Mouse (Mus musculus): ENCODE data around the gene Grin2b. TPM values are rescaled to one million over a fixed set of nuclear protein-coding genes. Genes with fewer than 3 reads are reported as not detected.

The Grin2b gene
- polyA plus RNA-seq, 1 experiment from 2014 or later = 9.5 TPM

DNA sequence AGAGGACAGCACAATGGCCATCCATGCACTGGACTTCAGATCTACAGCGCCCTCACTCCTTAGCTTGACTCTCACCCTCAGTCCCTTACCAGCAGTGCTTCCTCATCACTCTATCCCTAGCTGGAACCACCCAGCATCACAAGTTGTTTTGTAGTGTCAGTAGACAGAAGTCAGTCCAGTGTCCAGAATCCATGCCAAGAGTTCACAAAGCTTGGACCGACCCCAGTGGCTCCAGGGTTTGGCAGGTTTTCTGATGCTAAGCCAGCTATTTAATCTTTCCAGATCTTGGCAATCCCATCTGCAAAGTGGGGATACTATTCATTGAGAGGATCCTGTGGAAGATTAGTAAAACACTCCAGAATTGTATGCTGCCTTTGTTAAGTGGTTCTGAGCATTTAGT is 355.9 kb downstream of the Grin2b start:
- no peak for ATAC-seq (ENCODE audit: low FRiP score)
- WGBS = 86% methylated on average over 2 of the region's 2 CpGs
- Histone ChIP-seq H3K27me3 (no peaks in the 10 kb centered on the region), H3K4me1 (no peaks in the 10 kb centered on the region), H3K36me3 (replicated peaks) (no peaks in the 10 kb centered on the region), H3K9ac (no peak overlapping the region), H3K4me3 (replicated peaks) (no peak overlapping the region), H3K27ac (no peak overlapping the region), H3K4me2 (no peak overlapping the region), H3K9me3 (no peaks in the 10 kb centered on the region)

DNA sequence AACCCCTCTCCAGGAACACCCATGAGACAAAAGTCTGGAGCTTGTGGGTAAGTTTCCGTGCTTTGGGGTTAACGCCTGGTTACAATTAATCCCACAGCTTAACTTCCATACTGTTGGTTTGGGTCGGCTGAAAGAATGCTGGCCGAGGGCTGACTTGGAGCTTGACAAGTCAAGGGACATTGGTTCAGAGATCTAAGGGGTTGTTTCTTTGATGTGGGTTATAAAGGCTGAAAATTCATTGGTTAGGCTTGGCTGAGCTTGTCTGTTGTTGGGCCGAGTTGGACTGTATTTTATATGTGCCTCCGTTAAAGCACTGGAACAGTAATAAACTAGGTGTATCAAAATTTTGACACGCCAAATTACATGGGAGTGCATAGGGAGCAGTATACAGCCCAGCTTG is 359.6 kb downstream of the Grin2b start:
- no peak overlapping the region for H3K27ac ChIP-seq
- H3K4me2 ChIP-seq = no peak overlapping the region
- no peaks in the 10 kb centered on the region for H3K27me3 ChIP-seq
- H3K9me3 ChIP-seq = no peaks in the 10 kb centered on the region
- ATAC-seq (ENCODE audit: low FRiP score) = no peak
- H3K9ac ChIP-seq = no peak overlapping the region
- WGBS = 74% methylated on average over 7 of the region's 7 CpGs
- no peaks in the 10 kb centered on the region for H3K36me3 ChIP-seq (replicated peaks)
- H3K4me3 ChIP-seq (replicated peaks) = no peak overlapping the region
- no peaks in the 10 kb centered on the region for H3K4me1 ChIP-seq

- no peaks in the 10 kb centered on the region for H3K4me1 ChIP-seq
- WGBS = 62% methylated on average over 9 of the region's 9 CpGs
- ATAC-seq (ENCODE audit: low FRiP score) = no peak
- H3K27ac ChIP-seq = no peak overlapping the region
- no peaks in the 10 kb centered on the region for H3K36me3 ChIP-seq (replicated peaks)
- no peak overlapping the region for H3K4me3 ChIP-seq (replicated peaks)
- H3K9me3 ChIP-seq = no peaks in the 10 kb centered on the region
- no peaks in the 10 kb centered on the region for H3K27me3 ChIP-seq
- no peak overlapping the region for H3K4me2 ChIP-seq
- no peak overlapping the region for H3K9ac ChIP-seq
These were observed 367.9 kb downstream of the Grin2b start for GRCm38 (mm10) chr6:135805436-135805835.

GRCm38 (mm10) chr6:135799949-135800348 is 373.4 kb downstream of the Grin2b start:
- no peak for ATAC-seq (ENCODE audit: low FRiP score)
- Histone ChIP-seq H3K4me3 (replicated peaks) (no peak overlapping the region), H3K9me3 (no peaks in the 10 kb centered on the region), H3K27ac (no peak overlapping the region), H3K4me2 (no peak overlapping the region), H3K9ac (no peak overlapping the region), H3K36me3 (replicated peaks) (no peaks in the 10 kb centered on the region), H3K27me3 (peaks cover 8% of the 10 kb centered on the region), H3K4me1 (no peaks in the 10 kb centered on the region)
- 87% methylated on average over 8 of the region's 8 CpGs for WGBS

DNA sequence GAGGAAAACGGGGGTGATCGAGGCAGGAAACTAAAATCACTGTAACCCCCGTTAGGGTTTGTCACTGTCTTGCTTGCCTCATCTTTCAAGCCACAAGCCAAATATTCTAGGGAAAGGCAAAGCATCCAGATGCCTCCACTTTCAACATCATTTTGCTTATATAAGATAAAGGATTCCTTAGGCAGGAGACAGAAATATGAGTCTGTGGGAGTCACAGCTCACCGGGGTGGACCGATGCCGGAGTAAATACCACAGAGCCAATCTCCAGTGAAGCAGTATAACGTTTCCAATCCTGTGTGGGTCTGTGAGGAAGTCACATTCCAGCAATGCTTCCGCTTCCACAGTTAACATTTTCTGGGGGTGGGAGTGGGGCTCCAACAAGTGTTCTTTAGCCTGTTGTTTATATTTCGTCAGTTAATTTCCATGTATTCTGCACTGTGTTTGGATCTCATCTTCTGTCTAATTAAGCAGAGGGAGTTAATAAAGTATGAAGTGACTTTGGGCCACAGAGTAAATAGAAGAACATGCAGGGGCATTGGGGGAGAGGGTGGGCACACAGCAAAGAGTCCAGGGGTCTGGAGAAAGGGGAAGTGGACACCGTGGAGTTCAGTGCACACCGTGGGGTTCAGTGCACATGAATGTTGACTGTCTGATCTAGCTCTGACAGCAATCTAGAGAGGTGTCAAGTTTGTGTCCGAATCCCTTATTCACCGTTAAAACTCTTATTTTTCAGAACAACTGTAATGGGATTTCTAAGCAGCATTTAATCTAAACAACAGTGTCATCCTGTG is 374.9 kb downstream of the Grin2b start:
- no peaks in the 10 kb centered on the region for H3K4me1 ChIP-seq
- no peaks in the 10 kb centered on the region for H3K9me3 ChIP-seq
- no peak overlapping the region for H3K27ac ChIP-seq
- no peak overlapping the region for H3K9ac ChIP-seq
- 84% methylated on average over 13 of the region's 13 CpGs for WGBS
- peaks cover 14% of the 10 kb centered on the region for H3K27me3 ChIP-seq
- H3K4me3 ChIP-seq (replicated peaks) = no peak overlapping the region
- no peak for ATAC-seq (ENCODE audit: low FRiP score)
- no peak overlapping the region for H3K4me2 ChIP-seq
- no peaks in the 10 kb centered on the region for H3K36me3 ChIP-seq (replicated peaks)

GRCm38 (mm10) chr6:135797371-135798033 is 375.8 kb downstream of the Grin2b start:
- H3K36me3 ChIP-seq (replicated peaks) = no peaks in the 10 kb centered on the region
- no peaks in the 10 kb centered on the region for H3K4me1 ChIP-seq
- ATAC-seq (ENCODE audit: low FRiP score) = no peak
- H3K27ac ChIP-seq = no peak overlapping the region
- H3K4me2 ChIP-seq = no peak overlapping the region
- H3K9me3 ChIP-seq = no peaks in the 10 kb centered on the region
- no peak overlapping the region for H3K4me3 ChIP-seq (replicated peaks)
- no peak overlapping the region for H3K9ac ChIP-seq
- peaks cover 14% of the 10 kb centered on the region for H3K27me3 ChIP-seq
- 84% methylated on average over 10 of the region's 10 CpGs for WGBS

DNA sequence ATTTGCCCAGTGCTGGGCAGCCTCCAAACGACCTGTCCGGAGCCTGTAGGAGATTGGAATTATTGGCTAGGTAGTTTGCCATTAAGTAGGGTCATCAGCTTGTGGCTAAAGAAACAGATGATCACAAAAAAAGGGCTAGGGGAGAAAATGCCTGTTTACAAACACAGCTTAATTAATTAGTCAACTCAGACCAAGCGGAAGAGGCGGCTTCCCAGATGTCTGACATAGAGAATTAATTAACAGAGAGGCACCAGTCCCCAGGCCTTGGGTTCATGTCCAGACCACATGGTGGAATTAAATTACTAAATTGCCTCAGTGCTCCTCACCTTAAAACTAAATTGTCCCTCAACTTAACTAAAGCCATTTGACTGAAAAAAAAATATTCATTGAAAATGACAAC is 376.4 kb downstream of the Grin2b start:
- ATAC-seq (ENCODE audit: low FRiP score) = 0 out of 2 replicates have a peak, but pooled peaks have one; percentile 27
- H3K4me3 ChIP-seq (replicated peaks) = no peak overlapping the region
- no peak overlapping the region for H3K27ac ChIP-seq
- WGBS = 57% methylated on average over 4 of the region's 4 CpGs
- peaks cover 14% of the 10 kb centered on the region for H3K27me3 ChIP-seq
- H3K4me1 ChIP-seq = no peaks in the 10 kb centered on the region
- H3K36me3 ChIP-seq (replicated peaks) = no peaks in the 10 kb centered on the region
- no peak overlapping the region for H3K9ac ChIP-seq
- no peak overlapping the region for H3K4me2 ChIP-seq
- no peaks in the 10 kb centered on the region for H3K9me3 ChIP-seq

DNA sequence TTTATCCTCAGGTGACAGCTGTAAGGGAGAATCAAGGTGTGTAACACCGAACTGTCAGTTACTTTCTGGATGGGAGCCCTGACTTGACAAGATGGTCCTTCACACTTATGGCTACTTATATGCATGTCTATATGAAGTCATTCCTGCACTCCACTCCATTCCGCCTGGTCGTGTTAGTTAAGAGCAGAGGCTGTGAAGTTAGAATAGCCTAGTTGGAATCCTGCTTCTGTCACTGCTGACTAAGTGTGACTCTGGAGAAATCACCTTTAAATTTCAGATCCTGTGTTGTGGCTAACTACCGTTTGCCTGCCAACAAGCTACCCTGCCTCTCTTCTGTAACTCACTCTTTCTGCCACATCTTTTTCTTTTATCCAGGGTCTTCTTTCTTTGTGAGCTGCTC is 381.9 kb downstream of the Grin2b start:
- H3K36me3 ChIP-seq (replicated peaks) = no peaks in the 10 kb centered on the region
- no peak overlapping the region for H3K27ac ChIP-seq
- H3K9ac ChIP-seq = no peak overlapping the region
- H3K27me3 ChIP-seq = peaks cover 8% of the 10 kb centered on the region
- no peaks in the 10 kb centered on the region for H3K9me3 ChIP-seq
- 95% methylated on average over 4 of the region's 4 CpGs for WGBS
- no peaks in the 10 kb centered on the region for H3K4me1 ChIP-seq
- no peak overlapping the region for H3K4me2 ChIP-seq
- ATAC-seq (ENCODE audit: low FRiP score) = no peak
- no peak overlapping the region for H3K4me3 ChIP-seq (replicated peaks)

- Histone ChIP-seq H3K9ac (no peak overlapping the region), H3K4me2 (no peak overlapping the region), H3K27ac (no peak overlapping the region), H3K9me3 (no peaks in the 10 kb centered on the region), H3K36me3 (replicated peaks) (no peaks in the 10 kb centered on the region), H3K4me3 (replicated peaks) (no peak overlapping the region), H3K27me3 (peaks cover 5% of the 10 kb centered on the region), H3K4me1 (no peaks in the 10 kb centered on the region)
- peak; percentile 41; the same call in 1 of the 2 replicates for ATAC-seq (ENCODE audit: low FRiP score)
- 81% methylated on average over 11 of the region's 11 CpGs for WGBS
These were observed 383.6 kb downstream of the Grin2b start for GRCm38 (mm10) chr6:135789603-135790170.

GRCm38 (mm10) chr6:135774670-135775069 is 398.6 kb downstream of the Grin2b start:
- 81% methylated on average over 2 of the region's 2 CpGs for WGBS
- ATAC-seq (ENCODE audit: low FRiP score) = no peak
- H3K4me1 ChIP-seq = no peaks in the 10 kb centered on the region
- no peak overlapping the region for H3K4me3 ChIP-seq (replicated peaks)
- H3K27ac ChIP-seq = no peak overlapping the region
- H3K9ac ChIP-seq = no peak overlapping the region
- H3K36me3 ChIP-seq (replicated peaks) = no peaks in the 10 kb centered on the region
- H3K4me2 ChIP-seq = no peak overlapping the region
- H3K9me3 ChIP-seq = no peaks in the 10 kb centered on the region
- no peaks in the 10 kb centered on the region for H3K27me3 ChIP-seq

- no peaks in the 10 kb centered on the region for H3K27me3 ChIP-seq
- H3K4me3 ChIP-seq (replicated peaks) = no peak overlapping the region
- H3K36me3 ChIP-seq (replicated peaks) = no peaks in the 10 kb centered on the region
- WGBS = 71% methylated on average over 8 of the region's 8 CpGs
- H3K9ac ChIP-seq = no peak overlapping the region
- no peak for ATAC-seq (ENCODE audit: low FRiP score)
- H3K4me1 ChIP-seq = no peaks in the 10 kb centered on the region
- H3K4me2 ChIP-seq = no peak overlapping the region
- H3K9me3 ChIP-seq = no peaks in the 10 kb centered on the region
- H3K27ac ChIP-seq = no peak overlapping the region
These were observed 405.7 kb downstream of the Grin2b start for GRCm38 (mm10) chr6:135767572-135767971.

DNA sequence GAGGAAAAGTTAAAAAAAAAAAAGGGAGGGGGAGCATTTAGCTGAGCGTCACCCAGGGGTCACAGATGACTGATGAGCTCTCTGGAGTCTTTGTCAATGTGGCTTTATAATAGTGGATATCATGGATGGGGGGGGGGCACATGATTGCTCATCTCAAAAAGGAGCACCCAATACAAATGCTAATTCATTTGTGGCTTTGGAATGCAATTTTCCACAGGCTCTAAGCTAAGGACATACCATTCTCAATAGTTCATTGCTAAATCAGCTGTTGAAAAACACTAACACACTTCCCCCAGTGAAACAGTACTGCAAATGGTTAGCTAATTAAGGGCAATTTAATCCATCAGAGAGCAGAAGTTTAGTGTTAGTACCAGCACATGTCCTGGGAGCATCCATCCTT is 414.6 kb downstream of the Grin2b start:
- ATAC-seq (ENCODE audit: low FRiP score) = no peak
- Histone ChIP-seq H3K9me3 (no peaks in the 10 kb centered on the region), H3K27ac (no peak overlapping the region), H3K9ac (no peak overlapping the region), H3K36me3 (replicated peaks) (no peaks in the 10 kb centered on the region), H3K4me3 (replicated peaks) (no peak overlapping the region), H3K4me2 (no peak overlapping the region), H3K4me1 (no peaks in the 10 kb centered on the region; the same call in 1 of the 2 replicates), H3K27me3 (no peaks in the 10 kb centered on the region)
- WGBS = 56% methylated on average over 1 of the region's 1 CpGs

Measured in forebrain, embryonic 12.5 days (tissue).